Comparison of ENCODE assay signal across 8 mouse cellular contexts in the genomic region with DNA sequence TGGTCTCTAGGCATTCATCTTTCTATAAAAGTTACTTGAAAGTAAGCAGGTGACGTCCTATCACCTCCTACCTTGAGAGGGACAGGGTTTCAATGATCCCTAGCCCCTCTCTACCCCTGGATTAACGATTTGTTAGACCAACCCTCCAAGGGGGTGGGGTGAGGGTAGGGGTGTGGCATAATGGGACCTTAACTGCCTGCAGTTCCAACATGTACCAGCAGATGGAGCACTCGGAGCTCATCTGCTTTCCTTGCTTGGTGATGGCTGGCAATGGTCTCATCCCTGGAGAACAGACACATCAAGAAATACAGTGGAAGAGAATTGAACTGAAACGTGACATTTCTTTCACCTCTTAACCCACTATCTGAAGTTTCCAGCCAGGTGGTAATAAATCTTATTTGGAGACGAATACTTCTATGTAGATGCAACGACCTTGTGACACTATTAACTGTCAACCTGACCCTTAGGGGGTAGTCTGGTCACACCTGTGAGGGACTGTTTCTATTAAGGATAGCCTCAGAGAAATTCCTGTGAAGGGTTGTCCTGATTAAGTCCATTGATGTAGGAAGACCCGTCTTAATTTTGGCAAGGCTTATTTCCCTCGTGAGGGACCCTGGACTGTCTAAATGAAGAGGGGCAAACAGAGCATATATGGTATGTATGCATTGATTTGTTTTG. TPM values are rescaled to one million over a fixed set of nuclear protein-coding genes. Genes with fewer than 3 reads are reported as not detected.
DNase-seq lines count a peak whose midpoint lies in the region; ATAC-seq and TF ChIP-seq lines count a peak whose summit lies in the region.

No protein-coding gene starts in this region.

- no peaks in the 10 kb centered on the region for H3K4me1 ChIP-seq in heart, embryonic 13.5 days
- no peaks in the 10 kb centered on the region for H3K4me1 ChIP-seq in kidney, postnatal 0 days (replicated peaks; ENCODE audit: insufficient read depth, low read length)
- H3K4me1 ChIP-seq in liver, embryonic 13.5 days (replicated peaks) = no peaks in the 10 kb centered on the region
- no peaks in the 10 kb centered on the region for H3K4me1 ChIP-seq in neural tube, embryonic 11.5 days (ENCODE audit: control insufficient read depth, insufficient read depth, low read length)
- H3K4me1 ChIP-seq in stomach, embryonic 16.5 days (ENCODE audit: control insufficient read depth, insufficient read depth, low read length) = no peaks in the 10 kb centered on the region

- H3K9ac ChIP-seq in heart, embryonic 13.5 days = no peak overlapping the region
- no peak overlapping the region for H3K9ac ChIP-seq in kidney, postnatal 0 days (ENCODE audit: low read depth, low read length)
- H3K9ac ChIP-seq in liver, embryonic 13.5 days = no peak overlapping the region
- H3K9ac ChIP-seq in neural tube, embryonic 11.5 days (ENCODE audit: low read length) = no peak overlapping the region
- H3K9ac ChIP-seq in stomach, embryonic 16.5 days (ENCODE audit: low read length) = no peak overlapping the region

- ATAC-seq in erythroid progenitor cell, adult 5-6 weeks (replicated peaks; ENCODE audit: low FRiP score, poor library complexity, severe bottlenecking) = peak; percentile 67; the same call in 1 of the 2 replicates
- ATAC-seq in heart, embryonic 13.5 days (ENCODE audit: extremely low read depth, insufficient number of reproducible peaks, low FRiP score, low TSS enrichment) = no peak
- peak; percentile 71 for ATAC-seq in kidney, postnatal 0 days (replicated peaks; ENCODE audit: low FRiP score, low read depth)
- peak; percentile 43; the same call in 1 of the 2 replicates for ATAC-seq in liver, embryonic 13.5 days (ENCODE audit: low read depth)
- peak; percentile 80 for ATAC-seq in neural tube, embryonic 11.5 days (ENCODE audit: insufficient read depth, low FRiP score, low TSS enrichment)
- peak; percentile 62 for ATAC-seq in stomach, embryonic 16.5 days (ENCODE audit: insufficient read depth, low FRiP score)

- no peak for TF ChIP-seq POLR2A in brain, embryonic 14.5 days (IDR thresholded peaks at IDR 0.05; ENCODE audit: borderline replicate concordance, extremely low read depth, insufficient read depth, insufficient read length, poor library complexity, severe bottlenecking)

- peak; percentile 96 for TF ChIP-seq CTCF in brain, embryonic 14.5 days (IDR thresholded peaks at IDR 0.05; ENCODE audit: borderline replicate concordance, extremely low read depth, insufficient read depth, insufficient read length)
- peak; percentile 99 for TF ChIP-seq CTCF in kidney, postnatal 0 days (IDR thresholded peaks at IDR 0.05; ENCODE audit: low read depth)

- H3K4me3 ChIP-seq in heart, embryonic 13.5 days = no peak overlapping the region
- no peak overlapping the region for H3K4me3 ChIP-seq in kidney, postnatal 0 days (replicated peaks; ENCODE audit: low read depth, low read length)
- H3K4me3 ChIP-seq in liver, embryonic 13.5 days (replicated peaks) = no peak overlapping the region
- H3K4me3 ChIP-seq in neural tube, embryonic 11.5 days (ENCODE audit: low read depth, low read length) = no peak overlapping the region
- H3K4me3 ChIP-seq in stomach, embryonic 16.5 days (replicated peaks; ENCODE audit: low read length) = no peak overlapping the region

- H3K36me3 ChIP-seq in heart, embryonic 13.5 days = no peaks in the 10 kb centered on the region
- no peaks in the 10 kb centered on the region for H3K36me3 ChIP-seq in kidney, postnatal 0 days (ENCODE audit: insufficient read depth, low read length)
- H3K36me3 ChIP-seq in liver, embryonic 13.5 days = no peaks in the 10 kb centered on the region
- no peaks in the 10 kb centered on the region for H3K36me3 ChIP-seq in neural tube, embryonic 11.5 days (ENCODE audit: control insufficient read depth, insufficient read depth, low read length)
- no peaks in the 10 kb centered on the region for H3K36me3 ChIP-seq in stomach, embryonic 16.5 days (ENCODE audit: control insufficient read depth, insufficient read depth, low read length)

- WGBS in heart, embryonic 13.5 days = 38% methylated on average over 8 of the region's 8 CpGs
- WGBS in kidney, postnatal 0 days = 33% methylated on average over 8 of the region's 8 CpGs
- WGBS in liver, embryonic 13.5 days (ENCODE audit: insufficient replicate concordance) = 36% methylated on average over 8 of the region's 8 CpGs
- 40% methylated on average over 8 of the region's 8 CpGs for WGBS in neural tube, embryonic 11.5 days
- WGBS in stomach, embryonic 16.5 days = 31% methylated on average over 8 of the region's 8 CpGs

- peak overlapping the region; percentile 36 for H3K4me2 ChIP-seq in heart, embryonic 13.5 days
- peak overlapping the region; percentile 33; the same call in 1 of the 2 replicates for H3K4me2 ChIP-seq in kidney, postnatal 0 days (ENCODE audit: low read length)
- no peak overlapping the region for H3K4me2 ChIP-seq in liver, embryonic 13.5 days
- H3K4me2 ChIP-seq in neural tube, embryonic 11.5 days (ENCODE audit: low read depth) = no peak overlapping the region
- peak overlapping the region; percentile 18; the same call in 1 of the 2 replicates for H3K4me2 ChIP-seq in stomach, embryonic 16.5 days (ENCODE audit: low read depth, low read length)

- H3K9me3 ChIP-seq in heart, embryonic 13.5 days = no peaks in the 10 kb centered on the region
- H3K9me3 ChIP-seq in kidney, postnatal 0 days (replicated peaks; ENCODE audit: low read length) = no peaks in the 10 kb centered on the region
- no peaks in the 10 kb centered on the region for H3K9me3 ChIP-seq in liver, embryonic 13.5 days (replicated peaks)
- no peaks in the 10 kb centered on the region for H3K9me3 ChIP-seq in neural tube, embryonic 11.5 days (ENCODE audit: control insufficient read depth, low read length)
- H3K9me3 ChIP-seq in stomach, embryonic 16.5 days (replicated peaks; ENCODE audit: control insufficient read depth, low read length) = no peaks in the 10 kb centered on the region

- H3K27me3 ChIP-seq in heart, embryonic 13.5 days (replicated peaks) = no peaks in the 10 kb centered on the region; the same call in 1 of the 2 replicates
- H3K27me3 ChIP-seq in kidney, postnatal 0 days (ENCODE audit: insufficient read depth, low read length) = peaks cover 4% of the 10 kb centered on the region; the same call in 1 of the 2 replicates
- no peaks in the 10 kb centered on the region for H3K27me3 ChIP-seq in liver, embryonic 13.5 days
- H3K27me3 ChIP-seq in neural tube, embryonic 11.5 days (ENCODE audit: control insufficient read depth, insufficient read depth, low read length) = no peaks in the 10 kb centered on the region
- no peaks in the 10 kb centered on the region for H3K27me3 ChIP-seq in stomach, embryonic 16.5 days (ENCODE audit: control insufficient read depth, insufficient read depth, low read length)

- no peak overlapping the region for H3K27ac ChIP-seq in heart, embryonic 13.5 days (replicated peaks)
- no peak overlapping the region for H3K27ac ChIP-seq in kidney, postnatal 0 days
- no peak overlapping the region for H3K27ac ChIP-seq in liver, embryonic 13.5 days
- no peak overlapping the region for H3K27ac ChIP-seq in neural tube, embryonic 11.5 days (ENCODE audit: low read depth, low read length)
- H3K27ac ChIP-seq in stomach, embryonic 16.5 days (ENCODE audit: low read length) = no peak overlapping the region

- DNase-seq in CD4-positive, CD25-positive, alpha-beta regulatory T cell, adult 2 months (ENCODE audit: low read depth, low spot score) = peak; percentile 89
- peak; percentile 88 for DNase-seq in brain, embryonic 14.5 days (ENCODE audit: low read depth)
- peak; percentile 88 for DNase-seq in kidney, postnatal 0 days (ENCODE audit: low spot score)
- peak; percentile 37 for DNase-seq in liver, embryonic 13.5 days
- DNase-seq in neural tube, embryonic 11.5 days (ENCODE audit: low spot score) = peak; percentile 86

RNA-seq across cellular contexts. Expression of a gene that starts 27.1 kb away (rescaled TPM):
- polyA plus RNA-seq in brain, embryonic 14.5 days (2012; rRNA removed) = 0.08 and 0.12 TPM in 2 replicates
- not detected in 2 replicates for total RNA-seq in erythroid progenitor cell, adult 5-6 weeks (2015; ENCODE audit: low replicate concordance)
- total RNA-seq in erythroid progenitor cell, adult 5-6 weeks (2017; ENCODE audit: low replicate concordance) = not detected in 2 replicates
- polyA plus RNA-seq in heart, embryonic 13.5 days (2015; fragmentation: Nextera tagmentation; extraction: Ambion mirVana) = not detected in 2 replicates
- polyA plus RNA-seq in kidney, postnatal 0 days (2015; fragmentation: Nextera tagmentation; extraction: Ambion mirVana) = 0.08 and 0.22 TPM in 2 replicates
- not detected in 2 replicates for polyA plus RNA-seq in liver, embryonic 13.5 days (2015; fragmentation: Nextera tagmentation; extraction: Ambion mirVana)
- 0.61 and 1.4 TPM in 2 replicates for polyA plus RNA-seq in neural tube, embryonic 11.5 days (2014; fragmentation: Nextera tagmentation; extraction: Ambion mirVana)
- polyA plus RNA-seq in stomach, embryonic 16.5 days (2015; fragmentation: Nextera tagmentation; extraction: Ambion mirVana) = not detected in 2 replicates

Comparison
In these comparisons a context has a peak if more than half of its experiments do, and no peak if none do; other contexts are left out.
1. DNase-seq: peak in every context shown above with its lines; median percentile 89 in CD4-positive, CD25-positive, alpha-beta regulatory T cell, adult 2 months; 88 in brain, embryonic 14.5 days; 88 in kidney, postnatal 0 days; 86 in neural tube, embryonic 11.5 days; 37 in liver, embryonic 13.5 days.
2. H3K4me2 ChIP-seq: peak in heart, embryonic 13.5 days (single experiment), kidney, postnatal 0 days (single experiment) and stomach, embryonic 16.5 days (single experiment); none in liver, embryonic 13.5 days (single experiment) and neural tube, embryonic 11.5 days (single experiment).